Mouse (Mus musculus) hindbrain, embryonic 12.5 days (tissue): ENCODE data around the gene Gm13283. TPM values are rescaled to one million over a fixed set of nuclear protein-coding genes. Genes with fewer than 3 reads are reported as not detected.
A peak's percentile ranks its signal among the peaks of the same experiment; 100 is the strongest.
"Not testable (repeated sequence)": the region's sequence is repeated elsewhere in the genome, so short reads cannot be mapped to it uniquely, and the experiment has no call there.

ENCODE experiments used
- ATAC-seq: fragments of 200-750 bp; cut with Nextera tagmentation; 2 replicates; pipeline ENCODE4 v1.8.0; 2017; ENCODE audit warnings: moderate TSS enrichment; ENCODE audit not compliant: low FRiP score
- H3K27ac ChIP-seq: fragments of 300-500 bp; sonication (generic); 2 replicates; pipeline ENCODE4 v1.5.1; 2016; ENCODE audit warnings: mild to moderate bottlenecking
- H3K27me3 ChIP-seq: fragments of 300-500 bp; sonication (generic); 2 replicates; pipeline ENCODE4 v1.6.1; 2016; ENCODE audit warnings: mild to moderate bottlenecking
- H3K36me3 ChIP-seq: fragments of 300-500 bp; sonication (generic); 2 replicates; pipeline ENCODE4 v1.6.1; 2016; ENCODE audit warnings: mild to moderate bottlenecking
- H3K4me1 ChIP-seq: fragments of 300-500 bp; sonication (generic); 2 replicates; pipeline ENCODE4 v1.6.1; 2016
- H3K4me2 ChIP-seq: fragments of 300-500 bp; sonication (generic); replicated peaks from 2 replicates; pipeline ENCODE4 v1.6.1; 2016; ENCODE audit warnings: mild to moderate bottlenecking
- H3K4me3 ChIP-seq: fragments of 300-500 bp; sonication (generic); 2 replicates; pipeline ENCODE4 v1.5.1; 2016; ENCODE audit warnings: mild to moderate bottlenecking
- H3K9ac ChIP-seq: fragments of 300-500 bp; sonication (generic); 2 replicates; pipeline ENCODE4 v1.6.1; 2016; ENCODE audit warnings: mild to moderate bottlenecking, moderate library complexity
- H3K9me3 ChIP-seq: fragments of 300-500 bp; sonication (generic); replicated peaks from 2 replicates; pipeline ENCODE4 v1.6.1; 2016; ENCODE audit warnings: mild to moderate bottlenecking
- WGBS: fragments of 180-500 bp; shearing (Covaris S2); methylation state at CpG from one replicate; pipeline ENCODE4 v1.1.7; 2016; 5-methylcytosine and 5-hydroxymethylcytosine counted together
- polyA plus RNA-seq: library from polyadenylated mRNA; unstranded; fragments of >200 nt; fragmentation: Nextera tagmentation; extraction: Ambion mirVana; gene quantifications from 2 replicates; pipeline ENCODE4 v1.2.1, GENCODE M21; 2016

Gene Gm13283
- polyA plus RNA-seq, 1 experiment from 2014 or later = 0.39 TPM

- not testable (repeated sequence) for H3K9me3 ChIP-seq, H3K27ac ChIP-seq, H3K4me3 ChIP-seq, H3K36me3 ChIP-seq, H3K27me3 ChIP-seq, H3K9ac ChIP-seq, H3K4me1 ChIP-seq, ATAC-seq
- WGBS = 0% methylated on average over 7 of the region's 34 CpGs
- H3K4me2 ChIP-seq = peak overlapping the region; percentile 43
Measured at GRCm38 (mm10) chr4:88805761-88806160, 45.8 kb downstream of the Gm13283 start.

Other genes with a start within 250 kb of the Gm13283 start
- gene Ifnb1, start 237.3 kb upstream of the Gm13283 start, polyA plus RNA-seq = not detected in 2 replicates
- not detected in 2 replicates for gene Ifna15, start 201.9 kb upstream of the Gm13283 start, polyA plus RNA-seq
- not detected in 2 replicates for gene Ifna14, start 188.3 kb upstream of the Gm13283 start, polyA plus RNA-seq
- not detected in 2 replicates for gene Ifna9, start 167.7 kb upstream of the Gm13283 start, polyA plus RNA-seq
- not detected in 2 replicates for gene Ifna12, start 156.7 kb upstream of the Gm13283 start, polyA plus RNA-seq
- not detected in 2 replicates for gene C87499, start 125.7 kb upstream of the Gm13283 start, polyA plus RNA-seq
- not detected in 2 replicates for gene Ifna13, start 115.7 kb upstream of the Gm13283 start, polyA plus RNA-seq
- not detected in 2 replicates for gene Ifna16, start 83.2 kb upstream of the Gm13283 start, polyA plus RNA-seq
- gene Ifna2, start 76.2 kb upstream of the Gm13283 start, polyA plus RNA-seq = not detected in 2 replicates
- not detected in 2 replicates for gene Ifnab, start 68.8 kb upstream of the Gm13283 start, polyA plus RNA-seq
- 1.4 and 1.9 TPM in 2 replicates for gene Gm26566, start 38.3 kb upstream of the Gm13283 start, polyA plus RNA-seq
- 144 and 152 TPM in 2 replicates for gene Klhl9, start 37.7 kb upstream of the Gm13283 start, polyA plus RNA-seq
- not detected in 2 replicates for gene Gm13271, start 5.3 kb upstream of the Gm13283 start, polyA plus RNA-seq
- not detected in 2 replicates for gene Gm13290, start 13.7 kb downstream of the Gm13283 start, polyA plus RNA-seq
- not detected in 2 replicates for gene Gm13289, start 16.8 kb downstream of the Gm13283 start, polyA plus RNA-seq
- not detected in 2 replicates for gene Gm13272, start 19.7 kb downstream of the Gm13283 start, polyA plus RNA-seq
- not detected in 2 replicates for gene Ifnz, start 22.0 kb downstream of the Gm13283 start, polyA plus RNA-seq
- 0.62 TPM in 1 of 2 replicates, not detected in the other for gene Gm13276, start 25.6 kb downstream of the Gm13283 start, polyA plus RNA-seq
- gene Gm13277, start 28.5 kb downstream of the Gm13283 start, polyA plus RNA-seq = not detected in 2 replicates
- not detected in 2 replicates for gene Gm13278, start 31.4 kb downstream of the Gm13283 start, polyA plus RNA-seq
- gene Gm13275, start 34.4 kb downstream of the Gm13283 start, polyA plus RNA-seq = not detected in 2 replicates
- not detected in 2 replicates for gene Gm13279, start 37.3 kb downstream of the Gm13283 start, polyA plus RNA-seq
- gene Gm13285, start 39.5 kb downstream of the Gm13283 start, polyA plus RNA-seq = 0.26 and 0.95 TPM in 2 replicates
- not detected in 2 replicates for gene Gm13287, start 43.1 kb downstream of the Gm13283 start, polyA plus RNA-seq
- not detected in 2 replicates for gene Gm13288, start 45.4 kb downstream of the Gm13283 start, polyA plus RNA-seq
- gene Ifna7, start 56.1 kb downstream of the Gm13283 start, polyA plus RNA-seq = not detected in 2 replicates
- not detected in 2 replicates for gene Ifna11, start 59.8 kb downstream of the Gm13283 start, polyA plus RNA-seq
- not detected in 2 replicates for gene Ifna6, start 67.3 kb downstream of the Gm13283 start, polyA plus RNA-seq
- gene Ifna5, start 75.4 kb downstream of the Gm13283 start, polyA plus RNA-seq = not detected in 2 replicates
- gene Ifna4, start 81.7 kb downstream of the Gm13283 start, polyA plus RNA-seq = not detected in 2 replicates
- not detected in 2 replicates for gene Ifna1, start 90.0 kb downstream of the Gm13283 start, polyA plus RNA-seq
- not detected in 2 replicates for gene Ifne, start 120.1 kb downstream of the Gm13283 start, polyA plus RNA-seq